Mouse (Mus musculus) ES-Bruce4 (cell line): ENCODE measurements at regions not wholly inside any gene's neighbourhood (a gene's known extent, or its start where the extent isn't known, plus 50 kb on each side); places are given as distances from the start of the nearest gene placed in this dataset.

ENCODE experiments used
- CTCF ChIP-seq: IDR thresholded peaks from one replicate; pipeline ENCODE4 v1.8.1; 2011; ENCODE audit warnings: low read depth, low read length
- EP300 ChIP-seq: IDR thresholded peaks from 2 replicates; pipeline ENCODE4 v1.6.1; 2011; ENCODE audit warnings: low read depth, low read length; ENCODE audit not compliant: insufficient read depth
- POLR2A ChIP-seq: IDR thresholded peaks from one replicate; pipeline ENCODE4 v1.8.1; 2011; ENCODE audit warnings: low read length; ENCODE audit not compliant: insufficient read depth

DNA sequence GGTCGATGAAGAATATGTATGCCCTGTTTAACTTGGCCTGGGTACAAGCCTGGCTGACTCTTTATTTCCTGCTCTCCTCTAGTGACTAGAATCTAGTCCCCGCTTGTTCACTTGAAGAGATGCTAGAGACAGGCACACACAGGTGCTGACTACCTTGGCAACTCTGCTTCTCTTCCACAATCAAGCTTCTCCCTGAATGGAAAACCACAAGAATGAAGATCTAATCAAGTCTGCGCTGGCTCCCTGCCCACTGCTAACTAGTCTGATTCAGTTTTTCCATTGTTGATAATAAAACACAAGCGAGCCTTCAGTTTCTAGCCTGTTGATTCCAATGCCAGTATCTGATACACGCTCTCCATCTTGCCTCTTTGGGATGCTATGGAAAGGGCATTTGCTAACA, 213.5 kb downstream of the Phlda1 start:
- no peak for TF ChIP-seq EP300
- TF ChIP-seq POLR2A, result no peak
- TF ChIP-seq CTCF, result no peak
